Mouse (Mus musculus): Measurements from ENCODE around the gene Eya2. TPM values are rescaled to one million over a fixed set of nuclear protein-coding genes. Genes with fewer than 3 reads are reported as not detected.

Gene Eya2
- polyA plus RNA-seq, 1 experiment from 2014 or later: not detected

GRCm38 (mm10) chr2:165717182-165718176 is 122.6 kb downstream of the Eya2 start:
- 58% methylated on average over 23 of the region's 23 CpGs for WGBS (ENCODE audit: insufficient replicate concordance)
- H3K36me3 ChIP-seq (replicated peaks): no peaks in the 10 kb centered on the region

GRCm38 (mm10) chr2:165719382-165719781 is 124.5 kb downstream of the Eya2 start:
- no peaks in the 10 kb centered on the region for H3K27me3 ChIP-seq
- no peaks in the 10 kb centered on the region for H3K4me1 ChIP-seq (replicated peaks)
- no peak overlapping the region for H3K9ac ChIP-seq
- H3K9me3 ChIP-seq (replicated peaks): no peaks in the 10 kb centered on the region
- H3K36me3 ChIP-seq (replicated peaks): no peaks in the 10 kb centered on the region
- no peak overlapping the region for H3K4me2 ChIP-seq
- H3K27ac ChIP-seq (replicated peaks): no peak overlapping the region
- no peak for ATAC-seq (ENCODE audit: insufficient read depth)
- no peak overlapping the region for H3K4me3 ChIP-seq (replicated peaks)
- WGBS (ENCODE audit: insufficient replicate concordance): 54% methylated on average over 8 of the region's 8 CpGs

More at GRCm38 (mm10) chr2:165717182-165718176, 122.6 kb downstream of the Eya2 start:
- Histone ChIP-seq H3K4me2 (no peak overlapping the region), H3K9me3 (replicated peaks) (no peaks in the 10 kb centered on the region), H3K4me1 (replicated peaks) (no peaks in the 10 kb centered on the region), H3K9ac (no peak overlapping the region), H3K27ac (replicated peaks) (no peak overlapping the region), H3K27me3 (no peaks in the 10 kb centered on the region), H3K4me3 (replicated peaks) (no peak overlapping the region)
- no peak for ATAC-seq (ENCODE audit: insufficient read depth)

GRCm38 (mm10) chr2:165721941-165722340 is 127.1 kb downstream of the Eya2 start:
- no peak for ATAC-seq (ENCODE audit: insufficient read depth)
- Histone ChIP-seq H3K4me1 (replicated peaks) (no peaks in the 10 kb centered on the region), H3K27me3 (no peaks in the 10 kb centered on the region), H3K27ac (replicated peaks) (no peak overlapping the region), H3K4me2 (no peak overlapping the region), H3K9me3 (replicated peaks) (no peaks in the 10 kb centered on the region), H3K36me3 (replicated peaks) (no peaks in the 10 kb centered on the region), H3K4me3 (replicated peaks) (no peak overlapping the region), H3K9ac (no peak overlapping the region)
- WGBS (ENCODE audit: insufficient replicate concordance): 66% methylated on average over 5 of the region's 5 CpGs

GRCm38 (mm10) chr2:165732552-165733238 is 137.9 kb downstream of the Eya2 start:
- no peak for ATAC-seq (ENCODE audit: insufficient read depth)
- 64% methylated on average over 18 of the region's 18 CpGs for WGBS (ENCODE audit: insufficient replicate concordance)
- Histone ChIP-seq H3K9ac (no peak overlapping the region), H3K9me3 (replicated peaks) (no peaks in the 10 kb centered on the region), H3K27me3 (no peaks in the 10 kb centered on the region), H3K36me3 (replicated peaks) (no peaks in the 10 kb centered on the region), H3K27ac (replicated peaks) (no peak overlapping the region), H3K4me2 (no peak overlapping the region), H3K4me3 (replicated peaks) (no peak overlapping the region), H3K4me1 (replicated peaks) (no peaks in the 10 kb centered on the region)

- H3K9ac ChIP-seq: no peak overlapping the region
- H3K27me3 ChIP-seq: no peaks in the 10 kb centered on the region
- no peak overlapping the region for H3K4me2 ChIP-seq
- H3K36me3 ChIP-seq (replicated peaks): no peaks in the 10 kb centered on the region
- no peak for ATAC-seq (ENCODE audit: insufficient read depth)
- H3K9me3 ChIP-seq (replicated peaks): no peaks in the 10 kb centered on the region
- 66% methylated on average over 8 of the region's 8 CpGs for WGBS (ENCODE audit: insufficient replicate concordance)
- no peaks in the 10 kb centered on the region for H3K4me1 ChIP-seq (replicated peaks)
- H3K4me3 ChIP-seq (replicated peaks): no peak overlapping the region
- H3K27ac ChIP-seq (replicated peaks): no peak overlapping the region
Measured at GRCm38 (mm10) chr2:165733701-165734100, 138.9 kb downstream of the Eya2 start.

- H3K4me2 ChIP-seq: no peak overlapping the region
- no peaks in the 10 kb centered on the region for H3K36me3 ChIP-seq (replicated peaks)
- WGBS (ENCODE audit: insufficient replicate concordance): 43% methylated on average over 2 of the region's 2 CpGs
- no peak overlapping the region for H3K9ac ChIP-seq
- no peak overlapping the region for H3K27ac ChIP-seq (replicated peaks)
- ATAC-seq (ENCODE audit: insufficient read depth): no peak
- no peaks in the 10 kb centered on the region for H3K27me3 ChIP-seq
- H3K4me3 ChIP-seq (replicated peaks): no peak overlapping the region
- no peaks in the 10 kb centered on the region for H3K9me3 ChIP-seq (replicated peaks)
- no peaks in the 10 kb centered on the region for H3K4me1 ChIP-seq (replicated peaks)
Measured at GRCm38 (mm10) chr2:165736297-165736696, 141.5 kb downstream of the Eya2 start.

GRCm38 (mm10) chr2:165740381-165740780 is 145.5 kb downstream of the Eya2 start:
- no peak overlapping the region for H3K4me2 ChIP-seq
- no peaks in the 10 kb centered on the region for H3K9me3 ChIP-seq (replicated peaks)
- ATAC-seq (ENCODE audit: insufficient read depth): no peak
- no peak overlapping the region for H3K9ac ChIP-seq
- H3K4me1 ChIP-seq (replicated peaks): no peaks in the 10 kb centered on the region
- no peaks in the 10 kb centered on the region for H3K27me3 ChIP-seq
- H3K4me3 ChIP-seq (replicated peaks): no peak overlapping the region
- H3K27ac ChIP-seq (replicated peaks): no peak overlapping the region
- H3K36me3 ChIP-seq (replicated peaks): no peaks in the 10 kb centered on the region
- 50% methylated on average over 4 of the region's 5 CpGs for WGBS (ENCODE audit: insufficient replicate concordance)

GRCm38 (mm10) chr2:165740982-165741381 is 146.2 kb downstream of the Eya2 start:
- no peak overlapping the region for H3K4me2 ChIP-seq
- H3K27ac ChIP-seq (replicated peaks): no peak overlapping the region
- no peak for ATAC-seq (ENCODE audit: insufficient read depth)
- 52% methylated on average over 9 of the region's 9 CpGs for WGBS (ENCODE audit: insufficient replicate concordance)
- H3K9me3 ChIP-seq (replicated peaks): no peaks in the 10 kb centered on the region
- no peaks in the 10 kb centered on the region for H3K4me1 ChIP-seq (replicated peaks)
- H3K27me3 ChIP-seq: no peaks in the 10 kb centered on the region
- no peaks in the 10 kb centered on the region for H3K36me3 ChIP-seq (replicated peaks)
- H3K9ac ChIP-seq: no peak overlapping the region
- no peak overlapping the region for H3K4me3 ChIP-seq (replicated peaks)

GRCm38 (mm10) chr2:165741526-165742050 is 146.8 kb downstream of the Eya2 start:
- no peak overlapping the region for H3K4me3 ChIP-seq (replicated peaks)
- no peak overlapping the region for H3K9ac ChIP-seq
- no peaks in the 10 kb centered on the region for H3K36me3 ChIP-seq (replicated peaks)
- no peak for ATAC-seq (ENCODE audit: insufficient read depth)
- no peaks in the 10 kb centered on the region for H3K9me3 ChIP-seq (replicated peaks)
- H3K4me2 ChIP-seq: no peak overlapping the region
- no peak overlapping the region for H3K27ac ChIP-seq (replicated peaks)
- WGBS (ENCODE audit: insufficient replicate concordance): 58% methylated on average over 11 of the region's 11 CpGs
- H3K27me3 ChIP-seq: no peaks in the 10 kb centered on the region
- H3K4me1 ChIP-seq (replicated peaks): no peaks in the 10 kb centered on the region

- ATAC-seq (ENCODE audit: insufficient read depth): no peak
- Histone ChIP-seq H3K4me2 (no peak overlapping the region), H3K27me3 (no peaks in the 10 kb centered on the region), H3K4me1 (replicated peaks) (no peaks in the 10 kb centered on the region), H3K9me3 (replicated peaks) (no peaks in the 10 kb centered on the region), H3K9ac (no peak overlapping the region), H3K36me3 (replicated peaks) (no peaks in the 10 kb centered on the region), H3K4me3 (replicated peaks) (no peak overlapping the region), H3K27ac (replicated peaks) (no peak overlapping the region)
- 43% methylated on average over 21 of the region's 21 CpGs for WGBS (ENCODE audit: insufficient replicate concordance)
Measured at GRCm38 (mm10) chr2:165742210-165742786, 147.5 kb downstream of the Eya2 start.
